Mouse (Mus musculus): ENCODE results near the gene Atg4d. TPM values are rescaled to one million over a fixed set of nuclear protein-coding genes. Genes with fewer than 3 reads are reported as not detected.
A peak's percentile ranks its signal among the peaks of the same experiment; 100 is the strongest.
"Not testable (repeated sequence)": the region's sequence is repeated elsewhere in the genome, so short reads cannot be mapped to it uniquely, and the experiment has no call there.

Atg4d gene
- polyA plus RNA-seq, 1 experiment from 2014 or later = 35.5 TPM

GRCm38 (mm10) chr9:21318792-21319191 lies 53.7 kb downstream of the Atg4d start:
- Histone ChIP-seq H3K4me3 (ENCODE audit: low read depth, low read length) (no peak overlapping the region), H3K9me3 (ENCODE audit: control insufficient read depth, low read length) (no peaks in the 10 kb centered on the region), H3K27me3 (replicated peaks; ENCODE audit: control insufficient read depth, insufficient read depth, low read length) (no peaks in the 10 kb centered on the region), H3K9ac (ENCODE audit: low read depth, low read length) (no peak overlapping the region), H3K27ac (replicated peaks; ENCODE audit: low read depth, low read length) (no peak overlapping the region), H3K36me3 (ENCODE audit: control insufficient read depth, insufficient read depth, low read length) (no peaks in the 10 kb centered on the region), H3K4me1 (ENCODE audit: control insufficient read depth, insufficient read depth, low read length) (peaks cover 11% of the 10 kb centered on the region; the same call in 1 of the 2 replicates), H3K4me2 (ENCODE audit: low read depth, low read length) (no peak overlapping the region)
- ATAC-seq (ENCODE audit: low read depth) (no peak), DNase-seq (ENCODE audit: low spot score) (no peak)
- WGBS = 86% methylated on average over 6 of the region's 6 CpGs

- no peak for ATAC-seq (ENCODE audit: low read depth)
These were observed 54.4 kb downstream of the Atg4d start for GRCm38 (mm10) chr9:21319503-21319902.

GRCm38 (mm10) chr9:21320280-21320618 lies 55.2 kb downstream of the Atg4d start:
- peak overlapping the region; percentile 74 for H3K4me3 ChIP-seq (ENCODE audit: low read depth, low read length)
- no peak for DNase-seq (ENCODE audit: low spot score)
- H3K27ac ChIP-seq (replicated peaks; ENCODE audit: low read depth, low read length) = no peak overlapping the region
- WGBS = 27% methylated on average over 4 of the region's 4 CpGs
- H3K4me1 ChIP-seq (ENCODE audit: control insufficient read depth, insufficient read depth, low read length) = peaks cover 11% of the 10 kb centered on the region; the same call in 1 of the 2 replicates
- H3K4me2 ChIP-seq (ENCODE audit: low read depth, low read length) = peak overlapping the region; percentile 93
- ATAC-seq (ENCODE audit: low read depth) = peak; percentile 58
- no peaks in the 10 kb centered on the region for H3K27me3 ChIP-seq (replicated peaks; ENCODE audit: control insufficient read depth, insufficient read depth, low read length)
- 0 out of 2 replicates have a peak, but pooled peaks cover 4% of the 10 kb centered on the region for H3K36me3 ChIP-seq (ENCODE audit: control insufficient read depth, insufficient read depth, low read length)
- H3K9me3 ChIP-seq (ENCODE audit: control insufficient read depth, low read length) = no peaks in the 10 kb centered on the region
- peak overlapping the region; percentile 48; the same call in 1 of the 2 replicates for H3K9ac ChIP-seq (ENCODE audit: low read depth, low read length)

More at GRCm38 (mm10) chr9:21319503-21319902, 54.4 kb downstream of the Atg4d start:
- no peaks in the 10 kb centered on the region for H3K9me3 ChIP-seq (ENCODE audit: control insufficient read depth, low read length)
- H3K36me3 ChIP-seq (ENCODE audit: control insufficient read depth, insufficient read depth, low read length) = 0 out of 2 replicates have a peak, but pooled peaks cover 4% of the 10 kb centered on the region
- no peak overlapping the region for H3K27ac ChIP-seq (replicated peaks; ENCODE audit: low read depth, low read length)
- 89% methylated on average over 4 of the region's 4 CpGs for WGBS
- DNase-seq (ENCODE audit: low spot score) = no peak
- peaks cover 11% of the 10 kb centered on the region; the same call in 1 of the 2 replicates for H3K4me1 ChIP-seq (ENCODE audit: control insufficient read depth, insufficient read depth, low read length)
- no peak overlapping the region for H3K4me2 ChIP-seq (ENCODE audit: low read depth, low read length)
- no peaks in the 10 kb centered on the region for H3K27me3 ChIP-seq (replicated peaks; ENCODE audit: control insufficient read depth, insufficient read depth, low read length)
- H3K4me3 ChIP-seq (ENCODE audit: low read depth, low read length) = no peak overlapping the region
- H3K9ac ChIP-seq (ENCODE audit: low read depth, low read length) = no peak overlapping the region

- peak within 1 kb of the TSS; percentile 74 for H3K4me3 ChIP-seq (ENCODE audit: low read depth, low read length)
- H3K27me3 ChIP-seq (replicated peaks; ENCODE audit: control insufficient read depth, insufficient read depth, low read length) = no peaks in the 10 kb centered on the region
- DNase-seq (ENCODE audit: low spot score) = peak; percentile 90
- no peaks in the 10 kb centered on the region for H3K9me3 ChIP-seq (ENCODE audit: control insufficient read depth, low read length)
- H3K27ac ChIP-seq (replicated peaks; ENCODE audit: low read depth, low read length) = peak within 1 kb of the TSS; percentile 35
- WGBS = 1% methylated on average over 41 of the region's 52 CpGs
- peak; percentile 95 for ATAC-seq (ENCODE audit: low read depth)
- H3K9ac ChIP-seq (ENCODE audit: low read depth, low read length) = peak within 1 kb of the TSS; percentile 82
- 0 out of 2 replicates have a peak, but pooled peaks cover 4% of the 10 kb centered on the region for H3K36me3 ChIP-seq (ENCODE audit: control insufficient read depth, insufficient read depth, low read length)
- H3K4me1 ChIP-seq (ENCODE audit: control insufficient read depth, insufficient read depth, low read length) = 0 out of 2 replicates have a peak, but pooled peaks cover 11% of the 10 kb centered on the region
- peak within 1 kb of the TSS; percentile 93 for H3K4me2 ChIP-seq (ENCODE audit: low read depth, low read length)
These were observed 55.8 kb downstream of the Atg4d start, which contains the start of gene Slc44a2 for GRCm38 (mm10) chr9:21320619-21321512. Gene Slc44a2, plus strand, starts transcription at chr9:21320698.

GRCm38 (mm10) chr9:21321513-21321835 lies 56.4 kb downstream of the Atg4d start:
- H3K9me3 ChIP-seq (ENCODE audit: control insufficient read depth, low read length) = no peaks in the 10 kb centered on the region
- peak overlapping the region; percentile 35; the same call in 1 of the 2 replicates for H3K27ac ChIP-seq (replicated peaks; ENCODE audit: low read depth, low read length)
- DNase-seq (ENCODE audit: low spot score) (no peak), ATAC-seq (ENCODE audit: low read depth) (no peak)
- peak overlapping the region; percentile 74 for H3K4me3 ChIP-seq (ENCODE audit: low read depth, low read length)
- H3K36me3 ChIP-seq (ENCODE audit: control insufficient read depth, insufficient read depth, low read length) = 0 out of 2 replicates have a peak, but pooled peaks cover 4% of the 10 kb centered on the region
- H3K9ac ChIP-seq (ENCODE audit: low read depth, low read length) = peak overlapping the region; percentile 82
- 9% methylated on average over 6 of the region's 6 CpGs for WGBS
- H3K27me3 ChIP-seq (replicated peaks; ENCODE audit: control insufficient read depth, insufficient read depth, low read length) = no peaks in the 10 kb centered on the region
- H3K4me1 ChIP-seq (ENCODE audit: control insufficient read depth, insufficient read depth, low read length) = 0 out of 2 replicates have a peak, but pooled peaks cover 11% of the 10 kb centered on the region
- peak overlapping the region; percentile 93 for H3K4me2 ChIP-seq (ENCODE audit: low read depth, low read length)

GRCm38 (mm10) chr9:21322211-21322916 lies 57.3 kb downstream of the Atg4d start:
- WGBS = 78% methylated on average over 19 of the region's 19 CpGs
- Histone ChIP-seq H3K4me2 (ENCODE audit: low read depth, low read length) (peak overlapping the region; percentile 93), H3K27ac (replicated peaks; ENCODE audit: low read depth, low read length) (no peak overlapping the region), H3K9me3 (ENCODE audit: control insufficient read depth, low read length) (no peaks in the 10 kb centered on the region), H3K36me3 (ENCODE audit: control insufficient read depth, insufficient read depth, low read length) (0 out of 2 replicates have a peak, but pooled peaks cover 4% of the 10 kb centered on the region), H3K4me3 (ENCODE audit: low read depth, low read length) (peak overlapping the region; percentile 74), H3K9ac (ENCODE audit: low read depth, low read length) (peak overlapping the region; percentile 82; the same call in 1 of the 2 replicates), H3K27me3 (replicated peaks; ENCODE audit: control insufficient read depth, insufficient read depth, low read length) (no peaks in the 10 kb centered on the region), H3K4me1 (ENCODE audit: control insufficient read depth, insufficient read depth, low read length) (0 out of 2 replicates have a peak, but pooled peaks cover 11% of the 10 kb centered on the region)
- ATAC-seq (ENCODE audit: low read depth) = no peak
- DNase-seq (ENCODE audit: low spot score) = no peak

- ATAC-seq (ENCODE audit: low read depth); H3K36me3 ChIP-seq (ENCODE audit: control insufficient read depth, insufficient read depth, low read length); H3K27ac ChIP-seq (replicated peaks; ENCODE audit: low read depth, low read length); H3K4me3 ChIP-seq (ENCODE audit: low read depth, low read length); DNase-seq (ENCODE audit: low spot score); H3K9me3 ChIP-seq (ENCODE audit: control insufficient read depth, low read length); H3K27me3 ChIP-seq (replicated peaks; ENCODE audit: control insufficient read depth, insufficient read depth, low read length); H3K9ac ChIP-seq (ENCODE audit: low read depth, low read length): not testable (repeated sequence)
- Histone ChIP-seq H3K4me2 (ENCODE audit: low read depth, low read length) (peak overlapping the region; percentile 93; the same call in 1 of the 2 replicates), H3K4me1 (ENCODE audit: control insufficient read depth, insufficient read depth, low read length) (0 out of 2 replicates have a peak, but pooled peaks cover 11% of the 10 kb centered on the region)
- 92% methylated on average over 8 of the region's 8 CpGs for WGBS
These were observed 57.8 kb downstream of the Atg4d start for GRCm38 (mm10) chr9:21322917-21323297.

GRCm38 (mm10) chr9:21324269-21324668 lies 59.2 kb downstream of the Atg4d start:
- 95% methylated on average over 11 of the region's 11 CpGs for WGBS
- Histone ChIP-seq H3K9ac (ENCODE audit: low read depth, low read length) (no peak overlapping the region), H3K36me3 (ENCODE audit: control insufficient read depth, insufficient read depth, low read length) (0 out of 2 replicates have a peak, but pooled peaks cover 4% of the 10 kb centered on the region), H3K27me3 (replicated peaks; ENCODE audit: control insufficient read depth, insufficient read depth, low read length) (no peaks in the 10 kb centered on the region), H3K4me1 (ENCODE audit: control insufficient read depth, insufficient read depth, low read length) (0 out of 2 replicates have a peak, but pooled peaks cover 11% of the 10 kb centered on the region), H3K27ac (replicated peaks; ENCODE audit: low read depth, low read length) (no peak overlapping the region), H3K4me3 (ENCODE audit: low read depth, low read length) (no peak overlapping the region), H3K9me3 (ENCODE audit: control insufficient read depth, low read length) (no peaks in the 10 kb centered on the region), H3K4me2 (ENCODE audit: low read depth, low read length) (no peak overlapping the region)
- no peak for ATAC-seq (ENCODE audit: low read depth)
- no peak for DNase-seq (ENCODE audit: low spot score)

Data from embryonic facial prominence, embryonic 14.5 days (tissue).